Mouse (Mus musculus): ENCODE results near the gene Itprid2.

- TF ChIP-seq POLR2A (IDR thresholded peaks at IDR 0.05; ENCODE audit: low read depth, low read length): no peak
- no peak for TF ChIP-seq CTCF (IDR thresholded peaks at IDR 0.05; ENCODE audit: borderline replicate concordance, insufficient read depth, low read length)
These were observed 31.8 kb upstream of the Itprid2 start for GRCm38 (mm10) chr2:79603363-79603762.
